Mouse (Mus musculus): ENCODE data around the gene Lrrc46. TPM values are rescaled to one million over a fixed set of nuclear protein-coding genes. Genes with fewer than 3 reads are reported as not detected.
A peak's percentile ranks its signal among the peaks of the same experiment; 100 is the strongest.

Gene Lrrc46
- polyA plus RNA-seq, 1 experiment, result 0.21 TPM

DNA sequence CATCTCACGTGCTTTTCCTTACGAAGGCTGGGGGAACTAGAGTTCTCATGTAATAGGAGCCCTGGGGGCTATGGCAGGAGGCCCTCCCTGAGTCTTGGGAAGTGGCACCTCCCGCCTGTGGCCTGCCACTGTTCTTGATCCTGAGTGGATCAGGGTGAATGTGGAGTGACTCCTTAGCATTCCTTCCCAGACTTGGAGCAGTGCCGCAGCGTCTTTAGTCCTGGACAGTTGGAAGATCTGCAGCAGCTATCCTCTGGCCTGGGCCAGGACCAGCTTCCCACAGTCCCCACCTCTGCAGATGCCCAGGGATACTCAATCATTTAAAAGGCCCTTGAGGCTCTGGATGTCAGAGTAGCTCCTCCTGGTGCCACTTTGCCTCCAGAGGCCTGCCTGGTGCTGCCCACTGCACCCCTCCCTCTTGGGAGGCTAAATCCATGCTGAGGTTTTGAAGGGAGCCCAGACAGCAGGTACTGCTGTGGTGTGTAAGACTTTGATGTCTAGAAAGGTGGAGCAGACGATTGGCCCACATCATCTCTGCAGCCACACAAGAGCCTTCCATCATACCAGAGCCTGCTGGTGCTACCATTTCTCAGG lies 8.4 kb upstream of the Lrrc46 start:
- no peak for DNase-seq (ENCODE audit: low spot score)

DNA sequence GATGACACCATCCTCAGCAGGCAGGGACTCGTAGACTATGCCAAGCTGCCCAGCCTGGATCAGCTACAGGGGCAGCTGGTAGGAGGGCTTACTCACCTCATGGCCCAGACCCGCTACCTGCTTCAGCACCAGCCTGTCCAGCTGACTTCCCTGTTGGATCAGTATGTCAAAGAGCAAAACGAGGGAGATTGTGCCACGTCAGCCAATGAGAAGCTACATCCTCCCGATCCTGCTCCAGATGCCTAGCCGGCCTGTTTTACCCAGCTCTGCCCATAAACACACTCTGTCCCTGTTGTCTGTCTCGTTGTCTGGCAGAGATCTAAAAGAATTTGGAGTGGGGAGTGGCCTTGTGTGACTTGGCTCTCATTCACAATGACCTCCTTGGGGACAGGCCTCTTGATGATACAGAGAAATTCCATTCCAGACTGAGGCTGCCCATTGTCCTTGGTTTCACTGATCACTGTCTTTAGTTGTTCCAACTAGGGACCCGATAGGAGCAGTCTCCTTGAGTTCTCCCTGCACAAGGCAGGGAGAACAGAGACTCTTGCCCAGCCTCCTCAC lies 7.0 kb upstream of the Lrrc46 start:
- DNase-seq (ENCODE audit: low spot score), result no peak

DNA sequence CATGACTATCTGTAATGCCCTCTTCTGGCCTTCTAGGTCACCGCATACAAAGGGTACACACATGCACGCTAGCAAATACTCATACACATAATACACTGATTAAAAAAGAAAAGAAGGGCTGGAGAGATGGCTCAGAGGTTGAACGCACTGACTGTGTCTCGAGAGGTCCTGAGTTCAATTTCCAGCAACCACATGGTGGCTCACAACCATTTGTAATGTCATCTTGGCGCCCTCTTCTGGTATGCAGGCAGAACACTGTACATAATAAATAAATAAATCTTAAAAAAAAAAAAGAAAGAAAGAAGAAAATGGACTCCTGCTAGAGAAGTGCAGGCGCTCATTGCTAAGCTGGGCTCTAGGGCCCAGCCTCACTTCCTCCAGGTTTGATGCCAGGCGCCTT lies 4.7 kb upstream of the Lrrc46 start:
- DNase-seq (ENCODE audit: low spot score), result no peak

- DNase-seq (ENCODE audit: low spot score), result no peak
Observed at GRCm38 (mm10) chr11:97044902-97045301, 3.7 kb upstream of the Lrrc46 start.

DNA sequence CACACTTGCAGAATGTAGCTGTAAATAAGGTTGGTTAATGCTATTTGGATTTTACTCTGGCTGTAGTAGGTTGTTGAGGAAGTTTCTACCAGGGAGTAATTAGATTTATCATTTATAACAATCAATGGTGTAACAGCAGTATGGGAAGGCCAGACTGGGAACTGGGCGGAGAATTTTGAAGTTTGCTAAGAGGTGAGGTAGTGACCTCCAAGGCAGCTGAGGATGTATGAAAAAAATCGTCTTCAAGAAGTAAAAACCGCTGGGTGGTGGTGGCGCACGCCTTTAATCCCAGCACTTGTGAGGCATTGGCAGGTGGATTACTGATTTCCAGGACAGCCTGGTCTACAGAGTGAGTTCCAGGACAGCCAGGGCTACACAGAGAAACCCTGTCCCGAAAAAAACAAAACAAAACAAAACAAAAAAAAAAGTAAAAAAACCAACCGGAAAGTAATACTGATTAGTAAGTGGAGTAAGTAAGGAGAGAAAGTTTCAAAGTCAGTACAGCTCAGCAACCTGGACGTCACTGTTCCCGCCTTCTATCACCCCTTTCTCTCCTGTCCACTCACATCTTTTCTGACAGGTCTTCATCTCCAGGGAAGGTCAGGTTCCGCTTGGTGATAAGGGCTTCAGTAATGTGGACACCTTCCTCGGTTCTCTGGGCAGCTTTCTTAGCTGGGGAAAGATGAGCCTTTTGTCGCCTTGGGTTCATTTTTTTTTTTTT lies 746 bp downstream of the Lrrc46 start:
- no peak for DNase-seq (ENCODE audit: low spot score)

- DNase-seq (ENCODE audit: low spot score), result no peak
Observed at GRCm38 (mm10) chr11:97038881-97039280, 2.3 kb downstream of the Lrrc46 start.

DNA sequence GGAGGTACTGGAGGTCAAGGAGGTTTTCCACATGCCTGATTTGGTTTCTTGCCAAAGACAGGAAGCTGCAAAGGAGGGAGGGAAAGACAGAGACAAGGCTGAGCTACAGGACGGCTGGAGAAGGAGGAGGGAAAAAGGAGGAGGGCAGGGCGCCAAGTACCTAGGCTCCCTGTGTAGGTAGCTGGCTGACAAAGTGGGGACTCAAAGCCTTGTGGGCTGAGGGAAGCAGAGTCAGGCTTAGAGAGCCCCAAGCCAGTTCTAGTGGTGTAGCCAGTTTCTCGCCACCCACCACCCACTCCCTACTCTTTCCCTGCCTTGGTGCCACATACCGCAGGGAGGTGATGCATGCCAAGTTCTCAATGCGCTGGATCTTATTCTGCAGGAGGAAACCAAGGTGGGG lies 5.1 kb downstream of the Lrrc46 start:
- DNase-seq (ENCODE audit: low spot score), result no peak

DNA sequence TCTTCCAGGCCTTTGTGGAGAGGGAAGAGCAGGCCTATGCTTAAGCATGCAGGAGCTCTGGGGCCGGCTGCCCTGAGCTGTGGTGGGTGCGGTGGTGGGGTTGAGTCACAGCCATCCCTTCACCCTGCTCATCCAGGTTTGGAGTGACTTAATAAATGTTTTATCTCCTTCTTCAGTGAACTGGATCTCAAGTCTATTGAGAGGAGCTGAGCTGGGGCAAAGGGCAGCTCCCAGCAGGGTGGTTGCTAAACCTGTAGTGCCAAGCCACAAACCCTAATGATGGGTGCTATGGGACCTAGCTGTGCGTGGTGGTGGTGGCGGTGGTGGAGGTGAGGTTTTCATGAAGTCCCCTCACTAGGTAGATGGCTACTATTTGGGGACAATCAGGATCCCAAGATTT lies 7.4 kb downstream of the Lrrc46 start:
- DNase-seq (ENCODE audit: low spot score), result no peak

DNA sequence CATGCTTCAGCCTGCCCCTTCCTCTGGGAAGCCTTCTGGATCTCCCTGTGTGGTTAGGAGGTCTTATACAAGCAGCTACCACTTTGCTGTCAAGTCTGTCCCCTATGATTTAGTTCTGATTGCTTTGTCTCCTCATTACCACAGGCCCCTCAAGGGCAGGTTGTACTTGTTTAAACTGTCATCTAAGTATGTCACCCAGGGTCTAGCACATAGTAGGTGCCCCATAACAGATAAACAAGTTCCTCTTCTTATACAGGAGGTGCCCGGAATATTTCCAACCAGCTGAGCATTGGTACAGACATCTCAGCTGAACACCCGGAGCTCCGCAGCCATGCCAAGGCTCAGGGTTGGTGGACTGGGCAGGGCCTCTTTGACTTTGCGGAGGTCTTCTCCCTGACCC lies 8.7 kb downstream of the Lrrc46 start:
- no peak for DNase-seq (ENCODE audit: low spot score)

DNA sequence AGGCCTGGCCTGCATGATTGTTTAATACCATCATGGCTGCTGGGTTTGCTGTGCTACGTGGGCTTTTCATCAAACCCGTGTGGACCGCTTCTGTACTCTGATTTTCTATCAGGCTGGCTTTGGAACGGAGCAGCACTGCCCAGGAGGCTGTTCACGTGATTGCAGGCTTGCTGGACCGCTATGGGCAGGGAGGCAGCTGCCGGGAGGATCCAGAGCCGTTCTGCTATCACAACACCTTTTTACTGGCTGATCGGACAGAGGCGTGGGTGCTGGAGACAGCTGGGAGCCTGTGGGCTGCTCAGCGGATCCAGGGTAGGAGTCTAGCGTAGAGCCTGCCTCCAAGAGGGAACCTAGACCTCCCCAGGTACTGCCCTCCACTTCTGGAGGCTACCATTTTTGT lies 9.2 kb downstream of the Lrrc46 start:
- no peak for DNase-seq (ENCODE audit: low spot score)

DNA sequence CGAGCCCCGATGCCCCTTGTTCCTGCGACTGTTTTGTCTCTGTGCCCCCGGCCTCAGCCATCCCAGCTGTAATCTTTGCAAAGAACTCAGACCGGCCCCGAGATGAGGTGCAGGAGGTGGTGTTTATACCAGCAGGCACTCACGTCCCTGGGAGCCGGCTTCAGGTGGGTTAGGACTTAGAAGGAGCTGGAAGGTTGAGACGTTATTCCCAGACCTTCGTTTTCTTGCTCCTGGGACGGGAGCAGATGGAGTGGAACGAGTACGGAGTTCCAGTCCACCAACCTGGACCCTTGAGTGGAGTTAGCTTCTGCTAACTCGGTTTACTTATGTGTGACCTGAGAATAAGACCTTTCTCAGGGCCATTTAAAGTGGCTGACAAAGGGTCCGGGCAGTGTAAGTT lies 10.8 kb downstream of the Lrrc46 start:
- no peak for DNase-seq (ENCODE audit: low spot score)

- peak; percentile 76 for DNase-seq (ENCODE audit: low spot score)
Observed at GRCm38 (mm10) chr11:97029686-97030417, 11.4 kb downstream of the Lrrc46 start, which contains the start of gene Scrn2. Gene Scrn2, plus strand, starts transcription at chr11:97029938.

GRCm38 (mm10) chr11:97025721-97026344 lies 15.4 kb downstream of the Lrrc46 start:
- peak; percentile 68 for DNase-seq (ENCODE audit: low spot score)

DNA sequence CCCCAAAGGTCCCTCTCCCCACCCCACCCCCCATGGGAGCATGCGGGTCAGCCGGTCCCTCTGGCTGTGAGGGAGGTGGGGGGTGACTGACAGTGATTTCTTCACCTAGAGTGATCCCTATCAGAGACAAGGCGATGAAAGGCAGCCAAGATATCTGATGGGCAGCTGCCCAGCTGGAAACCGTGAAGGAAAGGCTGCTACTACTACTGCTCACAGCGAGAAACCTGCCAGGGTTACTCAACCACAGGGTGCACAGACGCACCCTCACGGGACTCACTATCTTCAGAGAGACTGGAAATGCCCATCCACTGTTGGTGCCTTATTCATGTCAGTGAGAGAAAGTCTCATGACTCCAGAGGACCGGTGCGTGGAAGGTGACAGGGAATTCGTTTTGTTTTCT lies 16.2 kb downstream of the Lrrc46 start:
- DNase-seq (ENCODE audit: low spot score), result peak; percentile 50

DNA sequence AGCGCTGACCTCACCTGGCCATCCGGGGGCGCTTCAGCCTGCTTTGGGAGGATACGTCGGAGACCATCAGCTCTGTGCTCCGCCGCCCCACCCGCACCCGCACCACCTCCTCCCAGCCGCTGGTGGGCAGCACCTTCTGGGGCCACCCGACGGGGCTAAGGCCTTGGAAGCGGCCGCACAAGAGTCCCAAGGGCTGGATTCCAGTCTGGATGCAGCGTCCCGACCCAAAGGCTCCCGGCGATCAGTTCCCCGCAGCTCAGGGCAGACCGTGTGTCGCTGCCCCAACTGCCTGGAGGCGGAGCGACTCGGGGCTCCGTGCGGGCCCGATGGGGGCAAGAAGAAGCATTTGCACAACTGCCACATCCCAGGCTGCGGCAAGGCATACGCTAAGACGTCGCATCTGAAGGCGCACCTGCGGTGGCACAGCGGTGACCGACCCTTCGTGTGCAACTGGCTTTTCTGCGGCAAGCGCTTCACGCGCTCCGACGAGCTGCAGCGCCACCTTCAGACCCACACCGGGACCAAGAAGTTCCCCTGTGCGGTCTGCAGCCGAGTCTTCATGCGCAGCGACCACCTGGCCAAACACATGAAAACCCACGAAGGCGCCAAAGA lies 19.2 kb downstream of the Lrrc46 start:
- DNase-seq (ENCODE audit: low spot score), result peak; percentile 50

- no peak for DNase-seq (ENCODE audit: low spot score)
Observed at GRCm38 (mm10) chr11:97021121-97021765, 20.0 kb downstream of the Lrrc46 start.

DNA sequence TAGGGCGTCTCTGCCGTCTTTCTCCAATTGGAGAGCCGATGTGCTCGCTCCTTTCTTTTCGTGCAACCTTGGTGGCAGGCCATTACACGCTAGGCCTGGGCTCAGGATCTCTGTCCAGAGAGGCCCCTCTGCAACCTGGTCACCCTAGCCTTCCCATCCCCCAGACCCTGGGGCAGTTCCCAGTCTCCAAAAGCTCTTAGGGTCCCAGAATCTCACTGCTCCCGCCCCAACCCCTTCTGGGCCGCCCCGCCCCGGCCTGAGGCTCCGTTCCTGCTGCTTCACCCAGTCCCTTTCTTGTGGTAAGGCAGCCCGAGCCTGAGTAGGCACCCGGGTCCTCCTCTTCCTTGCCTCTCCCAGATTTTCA lies 21.9 kb downstream of the Lrrc46 start:
- no peak for DNase-seq (ENCODE audit: low spot score)

- peak; percentile 56 for DNase-seq (ENCODE audit: low spot score)
Observed at GRCm38 (mm10) chr11:97018583-97019344, 22.4 kb downstream of the Lrrc46 start.

DNA sequence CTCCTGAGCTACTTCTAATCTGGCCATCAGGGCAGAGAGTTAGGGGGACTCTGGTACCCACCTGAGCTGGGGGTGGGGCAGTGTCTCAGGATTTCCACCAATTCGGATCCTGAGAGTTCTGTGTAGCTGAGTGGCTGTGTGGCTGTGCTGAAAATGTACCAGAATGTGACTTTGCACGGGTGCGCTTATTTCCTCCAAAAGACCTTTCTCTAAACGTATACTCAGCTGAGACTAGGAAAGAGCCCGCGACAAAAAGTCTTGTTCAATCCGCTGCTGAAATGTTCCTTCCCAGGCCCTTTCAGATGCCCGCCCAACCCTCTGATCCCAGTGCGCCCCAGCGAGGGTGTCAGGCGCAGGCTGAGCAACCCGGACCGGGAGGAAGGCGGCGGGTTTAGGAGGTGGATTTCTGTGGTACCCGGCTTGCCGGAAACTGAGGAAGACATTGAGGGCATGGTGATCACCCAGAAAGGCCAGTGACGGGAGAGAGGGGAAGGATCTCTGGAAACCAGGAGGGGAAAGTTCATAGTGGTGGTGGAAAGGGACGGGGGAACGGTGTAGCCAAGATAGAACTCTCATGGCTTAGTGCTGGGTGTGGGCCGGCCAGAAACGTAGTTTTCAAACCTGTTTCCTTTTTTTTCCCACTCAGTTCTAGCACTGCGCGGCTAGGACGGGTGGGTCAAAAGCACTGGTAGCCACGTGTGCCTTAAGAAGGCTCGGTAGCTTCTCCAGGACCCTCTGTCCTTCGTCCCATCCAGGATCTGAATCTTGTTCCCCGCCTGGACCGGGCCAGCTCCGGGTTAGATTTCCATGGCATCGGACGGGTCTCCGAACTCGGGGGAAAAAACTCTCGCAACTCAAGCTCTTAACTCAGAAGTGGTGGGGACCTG lies 23.3 kb downstream of the Lrrc46 start:
- DNase-seq (ENCODE audit: low spot score), result peak; percentile 35
